Mouse (Mus musculus) cerebellum, adult 8-10 months (tissue): ENCODE measurements at regions not wholly inside any gene's neighbourhood (a gene's known extent, or its start where the extent isn't known, plus 50 kb on each side); places are given as distances from the start of the nearest gene placed in this dataset.

Experiments used
- DNase-seq: peaks from one replicate; pipeline ENCODE4 v3.0.0; 2022

DNA sequence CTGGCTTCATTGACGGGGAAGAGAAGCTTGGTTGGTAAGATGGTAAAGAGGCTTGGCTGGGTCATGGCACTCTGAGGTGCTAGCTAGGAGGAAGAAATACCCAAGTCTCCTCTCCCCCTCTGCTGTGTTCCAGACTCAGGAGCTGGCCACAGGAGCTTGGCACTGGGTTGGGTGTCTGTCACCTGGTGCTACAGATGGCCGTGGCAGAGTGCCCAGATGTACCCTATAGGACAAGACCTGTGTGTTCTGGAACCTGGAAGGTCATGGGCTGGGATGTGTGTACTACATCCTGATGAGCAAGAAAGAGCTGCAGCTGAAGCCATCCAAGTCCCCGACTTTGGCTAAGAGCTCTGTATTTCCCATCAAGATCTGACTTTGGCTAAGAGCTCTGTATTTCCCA is 72.4 kb downstream of the Nupl2 start:
- DNase-seq = peak; percentile 5

- DNase-seq = no peak
These were observed 74.2 kb downstream of the Nupl2 start for GRCm38 (mm10) chr5:24239006-24239405.

- no peak for DNase-seq
These were observed 79.4 kb downstream of the Nupl2 start for GRCm38 (mm10) chr5:24244211-24244610.

DNA sequence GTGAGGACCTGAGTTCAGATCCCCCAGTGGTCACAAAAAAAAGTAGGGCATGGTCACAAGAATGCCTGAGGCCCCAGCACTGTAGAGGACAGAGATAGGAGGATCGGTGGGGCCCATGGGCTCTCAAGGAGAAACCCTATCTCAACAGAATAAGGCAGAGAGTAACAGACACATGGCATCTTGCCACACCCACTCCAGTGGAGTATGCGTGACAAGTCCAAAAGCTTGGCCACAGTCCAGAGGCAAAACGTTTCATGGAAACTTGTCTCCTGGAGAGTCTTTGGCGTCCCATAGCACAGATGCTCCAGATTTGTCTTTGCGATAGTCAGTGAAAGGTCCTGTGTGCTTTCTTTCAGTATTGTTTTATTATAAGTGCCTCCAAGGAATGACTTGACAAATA is 90.7 kb downstream of the Nupl2 start:
- DNase-seq = no peak

DNA sequence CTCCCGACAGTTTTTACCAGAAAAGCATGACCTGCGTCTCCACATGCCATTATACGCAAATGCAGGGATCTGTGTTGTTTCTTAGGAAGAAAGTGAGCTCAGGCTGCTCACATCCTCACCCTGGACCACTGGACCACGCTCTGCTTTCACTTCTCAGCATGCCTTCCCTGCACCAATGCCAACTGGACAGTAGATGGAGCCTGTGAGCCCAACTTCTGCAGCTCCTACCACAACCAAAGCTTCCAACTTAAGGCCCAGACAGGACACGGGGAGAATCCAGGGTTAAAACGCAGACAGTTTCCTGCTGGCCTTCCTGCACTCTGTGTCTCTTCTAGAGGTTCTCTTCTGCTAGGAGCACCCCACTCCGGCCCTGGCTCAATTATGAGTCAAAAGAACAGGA is 90.3 kb downstream of the Kcnh2 start:
- peak; percentile 57 for DNase-seq

DNA sequence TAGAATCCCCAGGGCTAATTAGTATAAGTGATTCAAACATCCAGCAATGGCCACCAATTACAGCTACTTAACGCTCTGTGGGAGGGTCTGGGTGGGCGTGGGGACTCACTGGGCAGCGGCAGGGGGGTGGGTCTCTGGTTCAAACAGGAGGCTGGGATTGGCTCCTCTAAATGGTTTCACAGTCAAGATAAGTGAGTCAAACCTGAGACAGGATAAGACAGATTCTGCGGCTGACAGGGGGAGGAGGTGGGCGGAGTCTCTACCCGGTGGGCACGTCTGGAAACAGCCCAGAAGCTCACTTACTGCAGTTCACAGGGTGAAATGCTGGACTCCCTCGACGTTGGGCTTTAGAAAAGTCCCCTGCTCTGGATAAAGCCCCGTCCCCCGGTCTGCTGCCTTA is 89.3 kb downstream of the Kcnh2 start:
- no peak for DNase-seq

DNA sequence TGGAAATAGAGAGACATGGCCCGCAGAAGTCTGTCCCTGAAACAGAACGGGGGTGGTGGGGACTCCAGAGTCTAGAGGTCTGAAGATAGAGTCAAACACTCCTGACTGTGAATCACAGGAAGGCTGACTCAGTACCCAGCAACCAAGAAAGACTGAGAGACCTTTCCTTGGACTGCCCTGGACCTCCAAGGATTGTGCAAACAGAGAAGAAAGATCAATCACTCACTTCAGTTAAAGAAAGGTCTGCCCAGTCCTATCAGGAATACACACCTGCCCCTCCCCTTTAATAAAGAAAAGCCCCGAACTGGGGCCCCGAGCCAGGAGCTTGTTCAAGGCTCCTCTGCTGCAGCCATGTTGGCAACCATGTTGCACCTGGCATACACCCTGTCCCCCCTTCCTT is 87.3 kb downstream of the Kcnh2 start:
- no peak for DNase-seq

- no peak for DNase-seq
These were observed 86.0 kb downstream of the Kcnh2 start for GRCm38 (mm10) chr5:24265431-24265830.

GRCm38 (mm10) chr5:24266344-24267295 is 84.8 kb downstream of the Kcnh2 start:
- DNase-seq = peak; percentile 87
